Mouse (Mus musculus): ENCODE results near the gene Sbf2. TPM values are rescaled to one million over a fixed set of nuclear protein-coding genes. Genes with fewer than 3 reads are reported as not detected.

Sbf2 gene
- polyA plus RNA-seq (2014; fragmentation: Illumina TruSeq; extraction: RNeasy Lipid Tissue Mini Kit (QIAGEN cat#74804); ENCODE audit: low read depth, low replicate concordance), result 17.5 TPM

GRCm38 (mm10) chr7:110614133-110615063, at the start of gene Sbf2:
Gene Sbf2 (minus strand): TSS chr7:110614922.

DNA sequence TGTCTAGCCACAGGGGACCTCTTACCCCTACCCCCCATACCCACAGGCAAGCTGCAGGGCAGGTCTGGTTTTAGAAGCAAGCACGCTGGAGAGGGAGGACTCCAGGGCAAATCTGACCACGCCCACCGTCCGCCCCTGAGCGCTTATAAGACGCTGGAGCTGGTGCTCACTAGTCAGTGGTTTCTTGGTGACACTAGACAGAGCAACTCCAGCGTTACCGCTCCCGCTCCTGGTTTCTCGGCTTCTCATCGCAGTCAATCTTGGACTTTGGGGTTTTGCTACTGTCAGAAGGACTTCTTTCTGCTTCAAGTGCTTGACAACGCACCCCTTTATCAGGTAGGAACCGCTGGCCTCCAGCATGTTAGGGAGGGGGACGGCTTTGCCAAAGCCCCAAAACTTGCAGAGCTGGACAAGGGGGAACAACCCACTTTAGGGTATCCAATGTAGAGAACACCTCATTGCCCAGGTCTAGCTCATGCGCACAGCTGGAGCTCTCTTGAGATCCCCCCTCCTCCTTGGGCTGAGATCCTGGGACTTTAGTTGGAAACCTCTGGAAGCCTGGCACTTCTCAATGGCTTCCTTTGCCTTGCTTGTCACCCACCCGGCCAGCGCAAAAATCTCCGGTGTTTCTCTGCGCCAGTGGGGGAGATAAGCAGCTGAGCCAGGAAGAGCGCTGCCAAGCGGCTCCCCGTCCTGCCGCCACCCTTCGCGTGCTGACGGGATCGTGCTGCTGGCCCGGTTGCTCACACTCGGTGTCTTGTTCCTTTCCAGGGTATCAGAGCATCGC, 13.0 kb upstream of the Sbf2 start, which contains the start of gene Adm:
Gene Adm, plus strand, starts transcription at position 176 of the 787 bp plus-strand sequence.

Other genes starting within 250 kb of the Sbf2 start
- gene Adm, start 12.7 kb upstream of the Sbf2 start, polyA plus RNA-seq (2014; fragmentation: Illumina TruSeq; extraction: RNeasy Lipid Tissue Mini Kit (QIAGEN cat#74804); ENCODE audit: low read depth, low replicate concordance), result 0.56 TPM
- 0.48 TPM for gene Ampd3, start 153.3 kb upstream of the Sbf2 start, polyA plus RNA-seq (2014; fragmentation: Illumina TruSeq; extraction: RNeasy Lipid Tissue Mini Kit (QIAGEN cat#74804); ENCODE audit: low read depth, low replicate concordance)
- 75.4 TPM for gene Rnf141, start 229.5 kb upstream of the Sbf2 start, polyA plus RNA-seq (2014; fragmentation: Illumina TruSeq; extraction: RNeasy Lipid Tissue Mini Kit (QIAGEN cat#74804); ENCODE audit: low read depth, low replicate concordance)
- gene Lyve1, start 248.3 kb upstream of the Sbf2 start, polyA plus RNA-seq (2014; fragmentation: Illumina TruSeq; extraction: RNeasy Lipid Tissue Mini Kit (QIAGEN cat#74804); ENCODE audit: low read depth, low replicate concordance), result 5.6 TPM

All from liver, adult 10 weeks (tissue).